Mouse (Mus musculus) MEL (cell line): ENCODE results near the gene Rtn2. TPM values are rescaled to one million over a fixed set of nuclear protein-coding genes. Genes with fewer than 3 reads are reported as not detected.

Experiments
- DNase-seq: peaks from one replicate; pipeline ENCODE4 v3.0.0; 2011; ENCODE audit warnings: low read depth, low spot score
- H3K27ac ChIP-seq: 2 replicates; pipeline ENCODE4 v1.5.1; 2012; ENCODE audit warnings: low read depth, mild to moderate bottlenecking, control low read depth, low read length, moderate library complexity; ENCODE audit not compliant: control insufficient read depth
- H3K27me3 ChIP-seq, 2 experiments: fragments of 150-350 bp in 1 of 2; sonication (generic) in 1 of 2; 2 replicates each; pipeline ENCODE4 v1.6.1; 2012; ENCODE audit warnings: low read length in 2 of 2, mild to moderate bottlenecking in 2 of 2, improper control_type of control experiment in 1 of 2, moderate library complexity in 1 of 2; ENCODE audit not compliant: insufficient read depth in 2 of 2, control insufficient read depth in 1 of 2
- H3K36me3 ChIP-seq, 2 experiments: 2 replicates each; pipeline ENCODE4 v1.6.1; 2012 to 2014; ENCODE audit warnings: low read length in 2 of 2, improper control_type of control experiment in 1 of 2, inconsistent platforms in 1 of 2, mild to moderate bottlenecking in 1 of 2; ENCODE audit not compliant: insufficient read depth in 2 of 2, control insufficient read depth in 1 of 2
- H3K4me1 ChIP-seq, 2 experiments: fragments of 150-350 bp in 1 of 2; sonication (generic) in 1 of 2; 2 replicates each; pipeline ENCODE4 v1.6.1; 2012; ENCODE audit warnings: low read length in 2 of 2, improper control_type of control experiment in 1 of 2, mild to moderate bottlenecking in 1 of 2; ENCODE audit not compliant: insufficient read depth in 2 of 2, control insufficient read depth in 1 of 2
- H3K4me3 ChIP-seq, 2 experiments: fragments of 150-350 bp in 1 of 2; sonication (generic) in 1 of 2; 2 replicates each; pipeline ENCODE4 v1.5.1; 2012; ENCODE audit warnings: low read depth in 2 of 2, low read length in 2 of 2, mild to moderate bottlenecking in 2 of 2, moderate library complexity in 2 of 2, control low read depth in 1 of 2, improper control_type of control experiment in 1 of 2; ENCODE audit not compliant: control insufficient read depth in 1 of 2, insufficient read depth in 1 of 2
- H3K79me2 ChIP-seq: 2 replicates; pipeline ENCODE4 v1.6.1; 2012; ENCODE audit warnings: mild to moderate bottlenecking, low read length, moderate library complexity; ENCODE audit not compliant: control insufficient read depth, poor library complexity, insufficient read depth
- H3K9ac ChIP-seq: 2 replicates; pipeline ENCODE4 v1.6.1; 2012; ENCODE audit warnings: low read depth, mild to moderate bottlenecking, control low read depth, low read length, moderate library complexity; ENCODE audit not compliant: control insufficient read depth, poor library complexity, severe bottlenecking
- H3K9me3 ChIP-seq: fragments of 150-350 bp; sonication (generic); replicated peaks from 2 replicates; pipeline ENCODE4 v1.6.1; 2012; ENCODE audit warnings: mild to moderate bottlenecking, low read length, improper control_type of control experiment, moderate library complexity; ENCODE audit not compliant: insufficient read depth
- BHLHE40 ChIP-seq: IDR thresholded peaks from 2 replicates; pipeline ENCODE4 v1.6.1; 2012; ENCODE audit warnings: low read depth, mild to moderate bottlenecking, inconsistent platforms, low read length, improper control_type of control experiment, borderline replicate concordance
- E2F4 ChIP-seq: IDR thresholded peaks from 2 replicates; pipeline ENCODE4 v1.6.1; 2011; ENCODE audit warnings: low read depth, low read length, improper control_type of control experiment, borderline replicate concordance
- ELF1 ChIP-seq: IDR thresholded peaks from 2 replicates; pipeline ENCODE4 v1.6.1; 2014; ENCODE audit warnings: low read depth, mild to moderate bottlenecking, inconsistent platforms, low read length, improper control_type of control experiment, moderate library complexity
- EP300 ChIP-seq, 2 experiments: IDR thresholded peaks; 2 replicates each; pipeline ENCODE4 v1.6.1; 2011; ENCODE audit warnings: improper control_type of control experiment in 2 of 2, low read length in 2 of 2, low read depth in 1 of 2, mild to moderate bottlenecking in 1 of 2
- ETS1 ChIP-seq: IDR thresholded peaks from 2 replicates; pipeline ENCODE4 v1.6.1; 2012; ENCODE audit warnings: low read depth, mild to moderate bottlenecking, inconsistent platforms, low read length, improper control_type of control experiment, moderate library complexity
- GABPA ChIP-seq: IDR thresholded peaks from 2 replicates; pipeline ENCODE4 v1.6.1; 2012; ENCODE audit warnings: low read depth, mild to moderate bottlenecking, inconsistent platforms, low read length, improper control_type of control experiment, moderate library complexity
- GATA1 ChIP-seq: IDR thresholded peaks from 2 replicates; pipeline ENCODE4 v1.6.1; 2011; ENCODE audit warnings: low read depth, low read length, improper control_type of control experiment
- JUND ChIP-seq: IDR thresholded peaks from 2 replicates; pipeline ENCODE4 v1.6.1; 2011; ENCODE audit warnings: low read depth, mild to moderate bottlenecking, improper control_type of control experiment, low read length
- KAT2A ChIP-seq: conservative IDR thresholded peaks from 2 replicates; pipeline ENCODE4 v1.6.1; 2012; ENCODE audit warnings: low read depth, low read length, improper control_type of control experiment, inconsistent platforms
- MAFK ChIP-seq: IDR thresholded peaks from 2 replicates; pipeline ENCODE4 v1.6.1; 2011; ENCODE audit warnings: low read depth, mild to moderate bottlenecking, low read length, improper control_type of control experiment, borderline replicate concordance
- MAX ChIP-seq: IDR thresholded peaks from 2 replicates; pipeline ENCODE4 v1.6.1; 2011; ENCODE audit warnings: low read length, improper control_type of control experiment
- MAZ ChIP-seq: IDR thresholded peaks from 2 replicates; pipeline ENCODE4 v1.6.1; 2012; ENCODE audit warnings: low read depth, mild to moderate bottlenecking, inconsistent platforms, low read length, improper control_type of control experiment
- MEF2A ChIP-seq: IDR thresholded peaks from 2 replicates; pipeline ENCODE4 v1.6.1; 2014; ENCODE audit warnings: low read depth, mild to moderate bottlenecking, inconsistent platforms, low read length, improper control_type of control experiment; ENCODE audit not compliant: poor library complexity, insufficient replicate concordance, severe bottlenecking; ENCODE audit errors: extremely low read depth
- MXI1 ChIP-seq: IDR thresholded peaks from 2 replicates; pipeline ENCODE4 v1.6.1; 2011; ENCODE audit warnings: mild to moderate bottlenecking, low read depth, low read length, improper control_type of control experiment
- MYB ChIP-seq: IDR thresholded peaks from 2 replicates; pipeline ENCODE4 v1.6.1; 2011; ENCODE audit warnings: mild to moderate bottlenecking, low read depth, low read length, improper control_type of control experiment
- MYC ChIP-seq: IDR thresholded peaks from 2 replicates; pipeline ENCODE4 v1.6.1; 2011; ENCODE audit warnings: low read depth, mild to moderate bottlenecking, low read length, improper control_type of control experiment, moderate library complexity
- NELFE ChIP-seq: IDR thresholded peaks from 2 replicates; pipeline ENCODE4 v1.6.1; 2011; ENCODE audit warnings: low read depth, low read length, improper control_type of control experiment
- POLR2A ChIP-seq, 2 experiments: IDR thresholded peaks; 2 replicates each; pipeline ENCODE4 v1.6.1; 2011 to 2012; ENCODE audit warnings: low read length in 2 of 2, mild to moderate bottlenecking in 2 of 2, control low read depth in 1 of 2, improper control_type of control experiment in 1 of 2, low read depth in 1 of 2, moderate library complexity in 1 of 2; ENCODE audit not compliant: control insufficient read depth in 1 of 2, insufficient read depth in 1 of 2, poor library complexity in 1 of 2
- POLR2AphosphoS2 ChIP-seq: IDR thresholded peaks from 2 replicates; pipeline ENCODE4 v1.6.1; 2011; ENCODE audit warnings: low read length, improper control_type of control experiment
- RAD21 ChIP-seq: IDR thresholded peaks from 2 replicates; pipeline ENCODE4 v1.6.1; 2011; ENCODE audit warnings: mild to moderate bottlenecking, low read depth, low read length, improper control_type of control experiment
- SIN3A ChIP-seq: IDR thresholded peaks from 2 replicates; pipeline ENCODE4 v1.6.1; 2012; ENCODE audit warnings: low read length, improper control_type of control experiment, inconsistent platforms
- SMC3 ChIP-seq: IDR thresholded peaks from 2 replicates; pipeline ENCODE4 v1.6.1; 2011; ENCODE audit warnings: low read depth, low read length, improper control_type of control experiment
- TAL1 ChIP-seq: IDR thresholded peaks from 2 replicates; pipeline ENCODE4 v1.6.1; 2012; ENCODE audit warnings: mild to moderate bottlenecking, inconsistent platforms, low read length, moderate library complexity, mixed read lengths
- UBTF ChIP-seq: IDR thresholded peaks from 2 replicates; pipeline ENCODE4 v1.6.1; 2012; ENCODE audit warnings: low read depth, mild to moderate bottlenecking, inconsistent platforms, low read length, improper control_type of control experiment, moderate library complexity, borderline replicate concordance; ENCODE audit not compliant: insufficient read depth
- USF2 ChIP-seq, 2 experiments: IDR thresholded peaks; 2 replicates each; pipeline ENCODE4 v1.6.1; 2011 to 2012; ENCODE audit warnings: improper control_type of control experiment in 2 of 2, low read length in 2 of 2, borderline replicate concordance in 1 of 2, inconsistent platforms in 1 of 2, low read depth in 1 of 2, mild to moderate bottlenecking in 1 of 2; ENCODE audit not compliant: insufficient read depth in 1 of 2
- ZC3H11A ChIP-seq: IDR thresholded peaks from 2 replicates; pipeline ENCODE4 v1.6.1; 2012; ENCODE audit warnings: low read depth, mild to moderate bottlenecking, inconsistent platforms, low read length, improper control_type of control experiment
- polyA plus RNA-seq, 2 experiments: library from polyadenylated mRNA; stranded (reverse) in 1 of 2; unstranded in 1 of 2; fragments of >175 nt in 1 of 2; fragments of >200 nt in 1 of 2; gene quantifications; 2 replicates each; pipeline versions ENCODE4 v1.2.1 to v1.2.4; 2012; ENCODE audit warnings: low replicate concordance in 2 of 2, low read depth in 1 of 2; ENCODE audit not compliant: insufficient read length in 2 of 2, insufficient read depth in 1 of 2, missing spikeins in 1 of 2
- total RNA-seq: library from RNA; depleted of rRNA; stranded (reverse); fragments of 300-350 nt; gene quantifications from 2 replicates; pipeline ENCODE4 v1.2.3, GENCODE M21; 2012

Rtn2 gene
- total and polyA plus RNA-seq, 3 experiments: 0.27 to 1.4 TPM; not detected in 1

- TF ChIP-seq JUND (no peak), USF2 (IDR thresholded peaks at IDR 0.05; ENCODE audit: borderline replicate concordance in 1 of 2, insufficient read depth in 1 of 2, low read depth in 1 of 2, low read length in 2 of 2) (no peak), BHLHE40 (no peak)
These were observed 43.1 kb downstream of the Rtn2 start (continued) for GRCm38 (mm10) chr7:19325262-19326199.

GRCm38 (mm10) chr7:19326359-19326758 is 43.9 kb downstream of the Rtn2 start:
- peak; percentile 85 for DNase-seq
- Histone ChIP-seq H3K9ac (peak overlapping the region; percentile 51; the same call in 1 of the 2 replicates), H3K27me3 (peaks cover 0 to 2% of the 10 kb centered on the region in 2 experiments; a peak in 1 of 4 replicates)

GRCm38 (mm10) chr7:19327128-19327527 is 44.7 kb downstream of the Rtn2 start:
- DNase-seq: peak; percentile 90
- H3K27ac ChIP-seq: no peak overlapping the region
- H3K4me1 ChIP-seq: peaks cover 9 to 19% of the 10 kb centered on the region in 2 experiments
- H3K27me3 ChIP-seq: peaks cover 0 to 2% of the 10 kb centered on the region in 2 experiments; a peak in 1 of 4 replicates
- no peaks in the 10 kb centered on the region for H3K79me2 ChIP-seq
- H3K4me3 ChIP-seq: peak overlapping the region; percentile 53 to 87
- H3K9me3 ChIP-seq: no peaks in the 10 kb centered on the region
- H3K36me3 ChIP-seq: peaks cover 0 to 15% of the 10 kb centered on the region in 2 experiments; a peak in 2 of 4 replicates
- peak overlapping the region; percentile 51 for H3K9ac ChIP-seq
- TF ChIP-seq RAD21: no peak
- TF ChIP-seq E2F4: peak; percentile 47; the same call in 1 of the 2 replicates
- peak; percentile 59; the same call in 1 of the 2 replicates for TF ChIP-seq ETS1
- no peak for TF ChIP-seq USF2 (IDR thresholded peaks at IDR 0.05; ENCODE audit: borderline replicate concordance in 1 of 2, insufficient read depth in 1 of 2, low read depth in 1 of 2, low read length in 2 of 2)
- TF ChIP-seq ELF1: no peak
- TF ChIP-seq JUND: no peak
- TF ChIP-seq MYC: no peak
- TF ChIP-seq TAL1: no peak
- TF ChIP-seq POLR2AphosphoS2: no peak
- no peak for TF ChIP-seq MAX
- TF ChIP-seq GABPA: 0 out of 2 replicates have a peak, but pooled peaks have one; percentile 5
- TF ChIP-seq UBTF: no peak
- TF ChIP-seq NELFE: no peak
- no peak for TF ChIP-seq SMC3
- peak in 1 of 2 experiments; percentile 9; a peak in 1 of 4 replicates for TF ChIP-seq EP300 (IDR thresholded peaks at IDR 0.05; ENCODE audit: low read depth in 1 of 2, low read length in 2 of 2)
- no peak for TF ChIP-seq ZC3H11A
- TF ChIP-seq MAZ: no peak
- no peak for TF ChIP-seq MYB
- TF ChIP-seq POLR2A (IDR thresholded peaks at IDR 0.05; ENCODE audit: control insufficient read depth in 1 of 2, insufficient read depth in 1 of 2, low read depth in 1 of 2, low read length in 2 of 2, poor library complexity in 1 of 2): no peak
- 0 out of 2 replicates have a peak, but pooled peaks have one; percentile 7 for TF ChIP-seq MXI1
- TF ChIP-seq GATA1: peak; percentile 30; the same call in 1 of the 2 replicates
- 0 out of 2 replicates have a peak, but pooled peaks have one; percentile 13 for TF ChIP-seq SIN3A
- TF ChIP-seq KAT2A: no peak
- TF ChIP-seq MEF2A: no peak

More at GRCm38 (mm10) chr7:19326359-19326758, 43.9 kb downstream of the Rtn2 start:
- Histone ChIP-seq H3K4me1 (peaks cover 9 to 19% of the 10 kb centered on the region in 2 experiments), H3K27ac (peak overlapping the region; percentile 45; the same call in 1 of the 2 replicates), H3K36me3 (peaks cover 0 to 15% of the 10 kb centered on the region in 2 experiments; a peak in 2 of 4 replicates), H3K9me3 (no peaks in the 10 kb centered on the region), H3K4me3 (peak overlapping the region; percentile 53 to 87), H3K79me2 (no peaks in the 10 kb centered on the region)
- TF ChIP-seq MAFK: no peak
- peak; percentile 26; the same call in 1 of the 2 replicates for TF ChIP-seq ELF1
- TF ChIP-seq SIN3A: peak; percentile 67
- TF ChIP-seq GATA1: no peak
